Mouse (Mus musculus) ES-E14 (cell line): ENCODE measurements around the gene Polr2f.

Source experiments
- CHD2 ChIP-seq: IDR thresholded peaks from 2 replicates; pipeline ENCODE4 v1.6.1; 2014; ENCODE audit warnings: mild to moderate bottlenecking, low read depth, low read length, inconsistent platforms
- HCFC1 ChIP-seq: IDR thresholded peaks from 2 replicates; pipeline ENCODE4 v1.6.1; 2012; ENCODE audit warnings: low read length, inconsistent platforms, borderline replicate concordance; ENCODE audit not compliant: insufficient read depth
- ZNF384 ChIP-seq: IDR thresholded peaks from 2 replicates; pipeline ENCODE4 v1.6.1; 2012; ENCODE audit warnings: low read depth, low read length, inconsistent platforms

DNA sequence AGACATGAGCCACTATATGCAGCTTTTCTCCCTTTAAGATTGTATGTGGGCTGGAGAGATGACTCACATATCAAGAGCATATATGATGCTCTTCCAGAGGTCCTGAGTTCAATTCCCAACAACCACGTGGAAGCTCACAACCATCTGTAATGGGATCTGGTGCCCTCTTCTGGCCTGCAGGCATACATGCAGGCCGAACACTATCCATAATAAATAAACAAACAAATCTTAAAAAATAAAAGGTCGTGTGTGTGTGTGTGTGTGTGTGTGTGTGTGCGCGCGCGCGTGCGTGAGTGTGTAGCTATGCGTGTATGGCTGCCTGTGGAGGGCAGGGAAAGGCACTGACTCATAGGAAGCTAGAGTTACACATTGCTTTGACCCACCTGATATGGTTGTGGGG is 1.2 kb upstream of the Polr2f start:
- no peak for TF ChIP-seq ZNF384
- TF ChIP-seq CHD2, result no peak
- TF ChIP-seq HCFC1, result no peak
